Comparison of ENCODE assay signal across 33 mouse cellular contexts in the genomic region with DNA sequence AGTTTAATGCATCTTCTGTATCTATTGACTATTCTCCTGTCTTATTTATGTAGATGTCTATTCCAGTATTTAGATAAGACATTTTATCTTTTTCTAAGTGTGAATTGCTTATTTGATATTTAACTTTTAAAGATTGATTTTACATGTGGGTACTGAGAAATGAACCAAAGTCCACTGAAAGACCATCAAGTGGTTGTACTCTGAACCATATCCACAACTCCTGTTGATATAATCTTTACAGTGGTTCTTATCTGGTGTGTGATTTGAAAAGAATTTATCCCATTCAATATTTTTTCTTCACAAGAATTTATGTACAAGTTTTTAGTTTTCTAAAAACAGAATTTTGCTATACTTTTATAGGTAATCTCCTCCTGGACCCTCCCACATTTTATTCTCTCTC.
"Had no signal": no experiment of that assay in that cellular context is flagged by ENCODE, and none has a peak within 500 bp of the region (broad histone marks: within the 10 kb centered on the region; RNA-seq: fewer than 3 reads in every experiment).

No protein-coding gene starts in this region.

- H3K27ac ChIP-seq: heart, embryonic 10.5 days; heart, embryonic 13.5 days; heart, embryonic 15.5 days; hindbrain, embryonic 10.5 days; hindbrain, embryonic 12.5 days; hindbrain, embryonic 13.5 days; hindbrain, embryonic 14.5 days; hindbrain, embryonic 15.5 days; hindbrain, postnatal 0 days; kidney, embryonic 15.5 days; kidney, postnatal 0 days; layer of hippocampus, adult 2 months; left cerebral cortex, adult 2 months had no signal

- H3K4me1 ChIP-seq: heart, embryonic 10.5 days; heart, embryonic 12.5 days; heart, embryonic 13.5 days; heart, embryonic 15.5 days; hindbrain, embryonic 10.5 days; hindbrain, embryonic 12.5 days; hindbrain, embryonic 13.5 days; hindbrain, embryonic 15.5 days; kidney, embryonic 15.5 days had no signal

- H3K4me3 ChIP-seq: heart, embryonic 10.5 days; heart, embryonic 12.5 days; heart, embryonic 13.5 days; heart, embryonic 15.5 days; hindbrain, embryonic 10.5 days; hindbrain, embryonic 12.5 days; hindbrain, embryonic 13.5 days; hindbrain, embryonic 15.5 days; kidney, embryonic 15.5 days; layer of hippocampus, adult 2 months; left cerebral cortex, adult 2 months had no signal

- H3K9ac ChIP-seq: heart, embryonic 12.5 days; heart, embryonic 13.5 days; heart, embryonic 15.5 days; hindbrain, embryonic 12.5 days; hindbrain, embryonic 13.5 days; hindbrain, embryonic 14.5 days; hindbrain, embryonic 15.5 days; kidney, embryonic 15.5 days had no signal

- H3K9me3 ChIP-seq: heart, embryonic 10.5 days; heart, embryonic 12.5 days; heart, embryonic 13.5 days; heart, embryonic 15.5 days; hindbrain, embryonic 10.5 days; hindbrain, embryonic 12.5 days; hindbrain, embryonic 13.5 days; hindbrain, embryonic 15.5 days; kidney, embryonic 15.5 days had no signal

- H3K4me2 ChIP-seq: heart, embryonic 11.5 days; heart, embryonic 12.5 days; heart, embryonic 13.5 days; heart, embryonic 15.5 days; hindbrain, embryonic 12.5 days; hindbrain, embryonic 13.5 days; hindbrain, embryonic 14.5 days; hindbrain, embryonic 15.5 days; kidney, embryonic 15.5 days had no signal

- DNase-seq: heart, postnatal 10 days; heart, postnatal 14 days; heart, postnatal 36 days; heart, postnatal 4 days; kidney, adult 11 months; kidney, adult 18-20 months; kidney, adult 2 months; kidney, adult 8-10 months; kidney, adult 9 months; kidney, postnatal 10 days; kidney, postnatal 14 days; kidney, postnatal 25 days; kidney, postnatal 36 days; kidney, postnatal 4 days; layer of hippocampus, adult 9-11 months; layer of hippocampus, postnatal 36 days had no signal

- H3K27me3 ChIP-seq: heart, embryonic 12.5 days; heart, embryonic 13.5 days; heart, embryonic 15.5 days; hindbrain, embryonic 12.5 days; hindbrain, embryonic 13.5 days; hindbrain, embryonic 15.5 days; kidney, embryonic 15.5 days had no signal

- H3K36me3 ChIP-seq: heart, embryonic 10.5 days; heart, embryonic 12.5 days; heart, embryonic 13.5 days; heart, embryonic 15.5 days; hindbrain, embryonic 10.5 days; hindbrain, embryonic 12.5 days; hindbrain, embryonic 13.5 days; hindbrain, embryonic 15.5 days; kidney, embryonic 15.5 days had no signal

- ATAC-seq: hindbrain, embryonic 16.5 days; hindbrain, postnatal 0 days; inflammation-experienced regulatory T-cells, adult 6 months had no signal
